Mouse (Mus musculus): ENCODE measurements around the gene Irf1.

The Irf1 gene

DNA sequence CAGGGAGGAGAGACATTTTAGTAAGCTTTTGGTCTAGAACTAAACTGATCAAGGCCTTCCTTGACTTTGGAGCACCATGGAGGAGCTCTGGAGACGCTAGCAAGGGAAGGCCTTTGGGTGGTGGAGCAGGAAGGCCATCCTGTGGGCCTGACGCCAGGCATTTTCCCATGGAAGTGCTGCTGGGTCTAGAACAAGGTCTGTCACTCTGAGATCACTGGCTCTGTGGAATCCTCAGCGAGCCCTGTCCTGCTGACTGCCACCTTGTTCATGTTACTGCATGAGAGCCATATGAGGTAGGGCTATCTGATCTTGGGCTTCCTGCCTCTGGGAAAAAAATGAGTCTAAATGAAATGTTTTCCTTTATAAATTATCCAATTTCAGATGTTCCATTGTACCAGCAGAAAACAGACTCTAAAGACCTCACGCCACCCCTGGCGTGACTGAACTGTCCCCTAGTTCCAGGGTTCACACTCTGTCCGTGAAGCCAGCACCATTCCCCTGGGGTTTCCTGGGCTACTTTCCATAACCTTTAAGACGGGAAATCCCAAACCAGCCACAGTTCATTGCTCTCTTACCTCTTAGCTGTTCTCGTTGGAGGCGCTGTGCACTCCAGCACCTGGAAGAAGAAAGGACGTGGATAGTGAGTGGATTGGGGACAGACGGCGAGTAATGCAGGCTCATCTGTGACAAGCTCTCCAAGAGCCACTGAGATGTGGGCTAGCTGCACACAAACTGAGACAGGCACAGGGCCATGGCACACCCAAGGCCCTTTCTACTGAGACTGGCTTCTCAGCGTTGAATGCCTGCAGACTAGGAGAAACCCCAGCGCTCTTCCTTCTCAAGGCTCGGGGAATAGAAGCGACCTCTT lies 43.4 kb downstream of the Irf1 start:
- no peak for DNase-seq

DNA sequence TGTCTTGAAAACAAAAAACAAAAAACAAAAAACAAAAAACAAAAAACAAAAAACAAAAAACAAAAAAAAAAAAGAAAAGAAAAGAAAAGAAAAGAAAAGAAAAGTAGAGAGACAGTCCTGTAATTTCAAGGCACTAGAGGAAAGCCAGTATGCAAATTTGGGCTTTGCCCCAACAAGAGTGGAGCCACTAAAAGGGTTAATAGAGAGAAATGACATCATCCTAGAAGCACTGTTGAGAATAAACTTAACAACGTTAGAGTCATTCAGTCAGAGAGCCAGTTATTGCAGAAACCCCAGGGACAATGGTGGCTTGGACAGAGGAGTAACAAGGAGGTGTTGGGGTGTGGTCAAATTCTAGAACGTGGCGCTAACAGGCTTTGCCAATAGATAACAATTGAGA lies 45.0 kb downstream of the Irf1 start:
- no peak for DNase-seq

DNA sequence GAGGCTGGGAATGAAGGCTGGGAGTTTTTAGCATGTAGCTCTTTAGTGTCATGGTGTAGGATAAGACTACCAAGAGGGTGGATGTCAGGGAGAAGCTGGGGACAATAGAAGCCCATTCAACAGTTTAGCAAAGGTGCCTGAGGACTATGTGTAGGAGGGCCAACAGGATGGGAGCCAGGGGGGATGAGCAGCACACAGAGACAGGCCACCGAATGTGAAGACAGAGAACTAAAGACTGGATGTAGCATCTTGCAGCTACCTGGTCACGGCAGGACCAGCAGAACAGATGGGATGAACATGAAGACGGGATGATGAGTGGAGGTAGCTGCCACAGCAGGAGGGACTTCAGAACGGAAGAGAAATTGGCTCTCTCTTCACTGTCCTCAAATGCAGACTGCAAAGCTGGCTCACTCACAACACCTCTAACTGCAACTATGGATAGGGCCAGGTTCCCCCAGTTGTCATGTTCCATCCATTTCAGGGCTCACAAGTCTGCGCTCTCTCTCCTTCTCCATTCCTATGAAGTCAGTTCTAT lies 47.1 kb downstream of the Irf1 start:
- DNase-seq = no peak

DNA sequence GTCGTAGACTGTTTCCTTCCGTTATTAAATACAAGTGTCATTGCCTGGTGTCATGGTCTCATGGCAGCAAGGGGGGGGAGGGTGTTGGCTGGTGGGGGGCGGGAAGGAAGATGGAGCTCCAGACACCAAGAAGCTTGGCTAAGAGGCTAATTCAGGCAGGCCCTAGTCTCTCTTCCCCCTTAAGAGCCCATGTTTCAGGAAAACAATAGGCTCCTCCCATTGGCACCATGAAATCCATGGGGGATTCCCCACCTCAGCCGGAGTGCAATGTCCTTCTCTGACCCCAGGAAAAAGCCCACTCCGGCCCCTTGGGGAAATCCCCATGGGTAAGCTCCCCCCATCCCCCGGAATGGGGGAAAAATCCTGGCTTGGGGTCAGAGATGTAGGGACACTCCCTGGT lies 49.0 kb downstream of the Irf1 start:
- DNase-seq = no peak

DNA sequence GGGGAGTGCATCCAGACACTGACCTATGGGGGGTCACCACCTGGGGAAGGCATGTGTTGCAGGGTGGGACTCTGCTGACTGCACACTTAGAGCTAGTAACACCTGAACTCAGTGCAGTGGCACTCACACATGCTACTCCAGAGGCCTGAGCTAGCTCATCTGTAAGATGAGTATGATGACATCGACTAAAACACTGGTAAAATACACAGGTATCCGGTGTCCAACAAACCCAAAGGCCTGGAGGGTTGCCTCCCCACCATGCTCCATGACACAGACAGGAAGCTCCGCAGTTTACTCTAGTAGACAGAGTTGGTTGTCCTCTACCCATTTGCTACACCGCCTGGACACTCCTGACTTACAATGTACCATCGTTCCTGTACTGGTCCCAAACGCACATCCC lies 49.7 kb downstream of the Irf1 start:
- no peak for DNase-seq

DNA sequence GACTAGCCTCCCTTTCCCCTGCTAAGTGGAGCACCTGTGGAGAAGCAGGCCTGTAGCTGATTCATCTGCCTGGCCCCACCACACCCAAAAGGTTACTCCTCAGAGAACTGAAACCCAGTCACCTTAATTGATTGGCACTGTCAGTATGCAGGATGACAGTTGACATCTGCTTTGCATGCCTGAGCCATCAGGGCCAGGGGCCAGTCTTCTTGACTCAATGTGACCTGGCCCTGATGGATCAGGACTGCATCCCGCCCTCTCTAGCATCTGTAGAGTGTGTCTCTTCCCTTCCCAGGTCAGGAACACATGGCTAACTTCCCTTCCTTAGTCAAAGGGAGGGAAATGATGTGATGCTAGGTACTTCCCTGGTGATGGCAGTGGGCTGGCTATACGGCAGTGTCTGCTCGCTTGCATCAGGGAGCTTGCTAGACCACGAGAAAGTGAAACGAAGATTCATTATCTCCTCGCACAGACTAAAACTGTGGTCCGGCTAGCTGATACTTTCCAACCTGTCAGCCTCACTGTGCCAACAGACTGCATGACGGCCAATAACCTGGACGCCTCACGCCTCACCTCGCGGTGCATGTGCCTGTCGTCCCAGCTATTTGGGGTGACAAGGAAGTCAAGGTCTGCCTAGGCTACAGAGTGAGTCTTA lies 50.8 kb downstream of the Irf1 start:
- no peak for DNase-seq

DNA sequence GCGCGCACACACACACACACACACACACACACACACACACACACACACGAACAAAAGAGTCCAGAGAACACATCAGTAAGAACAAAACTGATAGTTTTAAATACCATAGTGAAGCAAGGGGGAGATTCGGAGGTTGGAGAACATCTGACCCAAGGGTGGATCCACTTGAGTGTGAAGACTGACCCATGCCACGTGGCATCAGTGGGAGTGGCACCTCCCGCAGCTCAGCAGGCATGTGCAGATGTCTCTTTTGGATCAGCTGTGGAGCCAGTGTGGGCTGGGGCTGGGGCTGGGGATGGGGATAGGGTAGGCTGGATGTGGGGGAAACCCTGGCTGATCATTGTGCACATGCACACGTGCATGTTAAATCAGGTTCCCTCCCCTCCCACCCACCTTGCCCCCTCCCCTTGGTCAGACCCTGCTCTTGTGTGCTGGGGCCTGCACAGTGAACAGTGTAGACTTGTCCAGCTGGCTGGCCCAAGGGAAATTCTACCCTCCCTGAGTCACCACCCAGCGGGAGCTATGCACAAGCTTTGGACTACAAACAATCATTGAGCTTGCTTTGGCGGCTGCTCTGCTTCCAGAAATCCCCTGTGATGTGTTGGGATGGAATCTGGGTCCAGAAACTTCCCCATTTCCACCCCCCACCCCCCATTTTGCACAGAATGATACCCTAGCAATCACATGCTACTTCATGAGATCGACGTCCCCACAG lies 51.6 kb downstream of the Irf1 start:
- no peak for DNase-seq

DNA sequence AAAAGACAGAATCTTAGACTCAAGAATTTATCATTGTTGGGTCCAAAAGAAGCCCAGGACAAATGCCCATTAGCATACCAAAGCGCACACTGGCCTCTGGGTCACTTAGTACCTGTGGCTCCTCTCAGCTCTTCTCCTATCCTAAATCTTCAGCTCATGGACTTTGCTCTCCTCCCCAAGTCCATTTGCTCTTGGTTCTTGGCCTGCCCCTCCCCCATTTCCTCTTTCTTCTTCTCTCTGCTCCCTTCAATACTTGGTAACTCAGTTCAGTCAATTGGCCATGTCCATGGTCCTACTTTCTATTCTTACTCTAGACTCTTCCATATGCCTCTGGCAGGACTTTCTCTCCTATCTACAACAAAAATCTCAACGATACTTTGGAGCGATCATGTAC lies 52.1 kb downstream of the Irf1 start:
- DNase-seq = no peak

DNA sequence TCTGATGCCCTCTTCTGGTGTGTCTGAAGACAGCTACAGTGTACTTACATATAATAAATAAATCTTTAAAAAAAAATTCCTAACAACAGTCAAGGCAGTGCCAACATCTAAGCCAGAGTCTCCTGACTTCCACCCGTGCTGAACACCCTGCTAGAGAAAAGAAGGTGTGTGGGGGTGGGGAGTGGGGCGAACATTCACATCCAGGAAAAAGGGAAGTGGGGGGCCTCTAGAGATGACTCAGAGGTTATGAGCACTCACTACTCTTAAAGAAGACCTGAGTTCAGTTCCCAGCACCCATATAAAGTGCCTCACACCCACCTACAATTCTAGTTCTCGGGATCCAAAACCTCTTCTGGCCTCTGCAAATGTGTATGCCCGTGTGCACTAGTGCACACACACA lies 55.6 kb downstream of the Irf1 start:
- no peak for DNase-seq
